Mouse (Mus musculus) heart, embryonic 14.5 days (tissue): ENCODE results near the gene Pomt1. TPM values are rescaled to one million over a fixed set of nuclear protein-coding genes. Genes with fewer than 3 reads are reported as not detected.
A peak's percentile ranks its signal among the peaks of the same experiment; 100 is the strongest.

Experiments
- ATAC-seq: fragments of 200-750 bp; cut with Nextera tagmentation; 2 replicates; pipeline ENCODE4 v1.8.0; 2017; ENCODE audit warnings: low read depth, moderate TSS enrichment; ENCODE audit not compliant: insufficient number of reproducible peaks, insufficient read depth, low FRiP score
- H3K27ac ChIP-seq, 2 experiments: fragments of 200-500 bp in 1 of 2; fragments of 300-500 bp in 1 of 2; sonication (generic) in 1 of 2; replicated peaks in 1 of 2; 2 replicates each; pipeline ENCODE4 v1.5.1; 2012 to 2014; ENCODE audit warnings: low read depth in 2 of 2, low read length in 2 of 2, control low read depth in 1 of 2, mild to moderate bottlenecking in 1 of 2, mixed read lengths in 1 of 2; ENCODE audit not compliant: control insufficient read depth in 1 of 2, insufficient read depth in 1 of 2
- H3K27me3 ChIP-seq: fragments of 300-500 bp; sonication (generic); 2 replicates; pipeline ENCODE4 v1.6.1; 2014; ENCODE audit warnings: mild to moderate bottlenecking, low read length, control low read depth; ENCODE audit not compliant: control insufficient read depth, insufficient read depth
- H3K36me3 ChIP-seq: fragments of 300-500 bp; sonication (generic); 2 replicates; pipeline ENCODE4 v1.6.1; 2014; ENCODE audit warnings: mild to moderate bottlenecking, control low read depth, low read length, mixed read lengths; ENCODE audit not compliant: control insufficient read depth, insufficient read depth
- H3K4me1 ChIP-seq, 2 experiments: fragments of 200-500 bp in 1 of 2; fragments of 300-500 bp in 1 of 2; sonication (generic) in 1 of 2; 2 replicates each; pipeline ENCODE4 v1.6.1; 2012 to 2014; ENCODE audit warnings: low read length in 2 of 2, control low read depth in 1 of 2, mixed read lengths in 1 of 2; ENCODE audit not compliant: control insufficient read depth in 2 of 2, insufficient read depth in 2 of 2
- H3K4me2 ChIP-seq: fragments of 300-500 bp; sonication (generic); 2 replicates; pipeline ENCODE4 v1.6.1; 2014; ENCODE audit warnings: mild to moderate bottlenecking, low read length
- H3K4me3 ChIP-seq, 2 experiments: fragments of 200-500 bp in 1 of 2; fragments of 300-500 bp in 1 of 2; sonication (generic) in 1 of 2; 2 replicates each; pipeline ENCODE4 v1.5.1; 2012 to 2014; ENCODE audit warnings: low read length in 2 of 2, mild to moderate bottlenecking in 2 of 2, control low read depth in 1 of 2, low read depth in 1 of 2, moderate library complexity in 1 of 2; ENCODE audit not compliant: control insufficient read depth in 1 of 2, insufficient read depth in 1 of 2
- H3K9ac ChIP-seq: fragments of 300-500 bp; sonication (generic); 2 replicates; pipeline ENCODE4 v1.6.1; 2014; ENCODE audit warnings: mild to moderate bottlenecking, low read length
- H3K9me3 ChIP-seq: fragments of 300-500 bp; sonication (generic); 2 replicates; pipeline ENCODE4 v1.6.1; 2016; ENCODE audit warnings: low read length, control low read depth; ENCODE audit not compliant: control insufficient read depth
- WGBS: fragments of 180-500 bp; shearing (Covaris S2); extraction: QIAGEN DNeasy Blood & Tissue Kit; methylation state at CpG from one replicate; pipeline ENCODE4 v1.1.7; 2014; 5-methylcytosine and 5-hydroxymethylcytosine counted together
- polyA plus RNA-seq: library from polyadenylated mRNA; unstranded; fragments of >200 nt; fragmentation: Nextera tagmentation; extraction: Ambion mirVana; gene quantifications from 2 replicates; pipeline ENCODE4 v1.2.1, GENCODE M21; 2014

The Pomt1 gene
- 15.9 and 17.3 TPM in 2 replicates for polyA plus RNA-seq

- H3K27me3 ChIP-seq = no peaks in the 10 kb centered on the region
- peaks cover 0 to 16% of the 10 kb centered on the region in 2 experiments; a peak in 1 of 4 replicates for H3K4me1 ChIP-seq
- H3K4me2 ChIP-seq = peak within 1 kb of the TSS; percentile 88
- peaks cover 46% of the 10 kb centered on the region for H3K36me3 ChIP-seq
- H3K9ac ChIP-seq = peak within 1 kb of the TSS; percentile 80
- peak; percentile 86 for ATAC-seq
- H3K27ac ChIP-seq = peak within 1 kb of the TSS; percentile 82 to 93
- H3K4me3 ChIP-seq = peak within 1 kb of the TSS; percentile 58 to 86
- H3K9me3 ChIP-seq = no peaks in the 10 kb centered on the region
- WGBS = under 1% methylated on average over 54 of the region's 54 CpGs
These were observed at the start of gene Pomt1 for GRCm38 (mm10) chr2:32235886-32236759. Pomt1 (plus strand) TSS chr2:32236590.

- H3K4me1 ChIP-seq = peaks cover 8 to 19% of the 10 kb centered on the region in 2 experiments; a peak in 3 of 4 replicates
- peaks cover 83% of the 10 kb centered on the region for H3K36me3 ChIP-seq
- no peak for ATAC-seq
- no peak overlapping the region for H3K4me3 ChIP-seq
- H3K27ac ChIP-seq = no peak overlapping the region
- no peak overlapping the region for H3K9ac ChIP-seq
- H3K27me3 ChIP-seq = no peaks in the 10 kb centered on the region
- 91% methylated on average over 13 of the region's 13 CpGs for WGBS
- H3K9me3 ChIP-seq = no peaks in the 10 kb centered on the region
- H3K4me2 ChIP-seq = no peak overlapping the region
These were observed 49.3 kb upstream of the Pomt1 start for GRCm38 (mm10) chr2:32187019-32187551.

GRCm38 (mm10) chr2:32187649-32188048 lies 48.7 kb upstream of the Pomt1 start:
- peaks cover 86% of the 10 kb centered on the region for H3K36me3 ChIP-seq
- no peaks in the 10 kb centered on the region for H3K9me3 ChIP-seq
- no peak overlapping the region for H3K27ac ChIP-seq
- no peak for ATAC-seq
- H3K4me3 ChIP-seq = no peak overlapping the region
- 84% methylated on average over 7 of the region's 7 CpGs for WGBS
- H3K9ac ChIP-seq = no peak overlapping the region
- H3K4me2 ChIP-seq = no peak overlapping the region
- H3K4me1 ChIP-seq = peaks cover 2 to 13% of the 10 kb centered on the region in 2 experiments; a peak in 3 of 4 replicates
- H3K27me3 ChIP-seq = no peaks in the 10 kb centered on the region

- no peaks in the 10 kb centered on the region for H3K9me3 ChIP-seq
- no peak overlapping the region for H3K4me3 ChIP-seq
- no peak overlapping the region for H3K9ac ChIP-seq
- H3K36me3 ChIP-seq = peaks cover 88% of the 10 kb centered on the region
- no peak overlapping the region for H3K27ac ChIP-seq
- no peaks in the 10 kb centered on the region for H3K27me3 ChIP-seq
- H3K4me2 ChIP-seq = no peak overlapping the region
- no peak for ATAC-seq
- WGBS = 85% methylated on average over 5 of the region's 5 CpGs
- 0 out of 4 replicates have a peak, but pooled peaks cover 0 to 3% of the 10 kb centered on the region in 2 experiments for H3K4me1 ChIP-seq
These were observed 47.2 kb upstream of the Pomt1 start for GRCm38 (mm10) chr2:32189060-32189681.

- Histone ChIP-seq H3K27me3 (no peaks in the 10 kb centered on the region), H3K9me3 (no peaks in the 10 kb centered on the region), H3K27ac (no peak overlapping the region), H3K9ac (no peak overlapping the region), H3K4me3 (no peak overlapping the region), H3K4me2 (no peak overlapping the region), H3K4me1 (0 out of 4 replicates have a peak, but pooled peaks cover 0 to 3% of the 10 kb centered on the region in 2 experiments), H3K36me3 (peaks cover 89% of the 10 kb centered on the region)
- WGBS = 41% methylated on average over 1 of the region's 1 CpGs
- no peak for ATAC-seq
These were observed 45.8 kb upstream of the Pomt1 start for GRCm38 (mm10) chr2:32190620-32191019.

- no peak overlapping the region for H3K4me2 ChIP-seq
- no peak overlapping the region; a peak in 1 of 4 replicates for H3K27ac ChIP-seq
- no peak overlapping the region for H3K4me3 ChIP-seq
- H3K9ac ChIP-seq = no peak overlapping the region
- ATAC-seq = no peak
- H3K4me1 ChIP-seq = 0 out of 4 replicates have a peak, but pooled peaks cover 0 to 3% of the 10 kb centered on the region in 2 experiments
- 82% methylated on average over 17 of the region's 18 CpGs for WGBS
- H3K9me3 ChIP-seq = no peaks in the 10 kb centered on the region
- no peaks in the 10 kb centered on the region for H3K27me3 ChIP-seq
- H3K36me3 ChIP-seq = peaks cover 90% of the 10 kb centered on the region
These were observed 44.4 kb upstream of the Pomt1 start for GRCm38 (mm10) chr2:32191872-32192507.

- H3K27ac ChIP-seq = no peak overlapping the region
- 76% methylated on average over 11 of the region's 11 CpGs for WGBS
- ATAC-seq = no peak
- H3K9me3 ChIP-seq = no peaks in the 10 kb centered on the region
- no peak overlapping the region for H3K9ac ChIP-seq
- no peaks in the 10 kb centered on the region; a peak in 1 of 4 replicates for H3K4me1 ChIP-seq
- H3K36me3 ChIP-seq = peaks cover 100% of the 10 kb centered on the region
- no peak overlapping the region for H3K4me2 ChIP-seq
- no peak overlapping the region for H3K4me3 ChIP-seq
- no peaks in the 10 kb centered on the region for H3K27me3 ChIP-seq
These were observed 37.4 kb upstream of the Pomt1 start for GRCm38 (mm10) chr2:32198977-32199376.
